Mouse (Mus musculus) embryonic stem cell, embryonic (primary cell): ENCODE results near the gene Lsm14a.

ENCODE experiments used
- CTCF ChIA-PET, 4 experiments: fragments of 300-600 bp in 2 of 4; fragments of 350-600 bp in 2 of 4; sonication (Branson Sonifier 250); formaldehyde crosslinking; loops; one replicate each; lab custom pipeline; 2022; ENCODE audit warnings: inconsistent platforms in 2 of 4; lab: Charles Lee
- POLR2A ChIA-PET, 4 experiments: fragments of 300-600 bp in 2 of 4; fragments of 350-600 bp in 2 of 4; sonication (Branson Sonifier 250); formaldehyde crosslinking; loops; one replicate each; lab custom pipeline; 2022; ENCODE audit warnings: antibody characterized with exemption in 4 of 4, inconsistent platforms in 1 of 4; lab: Charles Lee

Lsm14a gene

DNA sequence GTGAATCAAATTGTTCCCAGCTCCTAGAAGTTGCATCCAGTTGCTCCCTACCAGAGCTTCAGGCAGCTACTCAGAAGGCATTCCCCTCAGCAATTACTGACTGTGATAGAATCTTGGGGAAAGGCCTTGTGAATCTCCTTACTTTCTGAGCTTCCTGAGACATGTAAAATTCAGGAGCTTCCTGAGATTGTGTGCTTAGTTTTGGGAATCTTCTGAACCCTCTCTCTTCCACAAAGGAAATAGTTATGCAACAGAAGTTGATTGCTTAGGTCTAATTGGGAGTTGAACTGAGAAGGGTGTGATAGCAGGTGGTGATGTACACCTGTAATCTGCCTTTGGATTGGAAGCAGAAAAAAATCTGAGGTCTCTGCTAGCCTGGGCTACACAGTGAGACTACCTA is at the start of gene Lsm14a:
TSS of gene Lsm14a (minus strand) at position 101 of the 400 bp plus-strand sequence.
- ChIA-PET CTCF (interaction anchor here in 2 of 4 experiments (0.9 to 1.2 kb wide), 2 partner anchors 17 to 19 kb away, joined by 3 read pairs; no protein-coding TSS in a partner anchor), POLR2A (interaction anchor here in 1 of 4 experiments (1.0 to 1.4 kb wide), 2 partner anchors 10 to 13 kb away, joined by 3 to 5 read pairs; no protein-coding TSS in a partner anchor)

DNA sequence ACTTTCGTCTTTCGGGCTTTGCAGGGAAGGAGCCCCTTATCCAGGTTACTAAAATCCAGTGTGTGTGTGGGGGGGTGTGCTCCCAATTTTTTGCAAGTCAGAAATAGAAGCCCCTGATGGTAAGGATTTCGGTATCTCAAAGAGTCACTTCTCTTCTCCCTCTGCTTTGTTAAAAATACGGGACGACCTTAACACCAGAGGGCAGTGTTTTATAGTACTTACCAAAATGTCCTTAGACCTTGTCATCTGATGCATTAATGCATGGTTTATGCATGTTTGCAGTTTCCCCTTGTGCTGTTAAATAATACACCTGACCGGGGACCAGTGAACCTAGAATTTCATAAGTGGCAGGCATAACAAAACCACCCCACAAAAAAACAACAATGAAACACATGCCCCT is 45.8 kb upstream of the Lsm14a start:
- ChIA-PET POLR2A (interaction anchor here in 1 of 4 experiments (1.4 kb wide), 1 partner anchor 132 kb away, joined by 3 read pairs; no protein-coding TSS in a partner anchor), CTCF (interaction anchor here in 3 of 4 experiments (0.5 to 2.0 kb wide), 9 partner anchors 11 to 231 kb away, joined by 3 to 7 read pairs (median 3); no protein-coding TSS in a partner anchor)

DNA sequence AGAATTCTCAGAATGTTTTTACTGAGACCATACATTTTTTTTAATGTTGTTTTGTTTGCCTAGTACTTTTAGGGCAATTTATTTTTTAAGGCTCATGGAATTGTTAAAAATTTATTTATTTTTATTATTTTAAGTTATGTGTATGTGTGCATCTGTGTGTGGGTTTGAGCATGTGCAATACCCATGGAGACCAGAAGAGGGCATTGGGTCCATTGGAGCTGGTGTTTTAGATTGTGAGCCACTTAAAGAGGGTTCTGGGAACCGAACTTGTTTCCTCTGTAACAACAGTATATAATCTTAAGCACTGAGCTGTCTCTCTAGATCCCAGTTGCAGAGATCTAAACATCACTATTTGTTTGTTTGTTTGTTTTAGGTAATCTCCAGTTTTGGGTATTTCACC is 40.5 kb upstream of the Lsm14a start:
- CTCF ChIA-PET = interaction anchor here (0.6 to 1.4 kb wide), 14 partner anchors 8 to 592 kb away, joined by 3 to 5 read pairs (median 3); no protein-coding TSS in a partner anchor
- POLR2A ChIA-PET = no interaction called here

DNA sequence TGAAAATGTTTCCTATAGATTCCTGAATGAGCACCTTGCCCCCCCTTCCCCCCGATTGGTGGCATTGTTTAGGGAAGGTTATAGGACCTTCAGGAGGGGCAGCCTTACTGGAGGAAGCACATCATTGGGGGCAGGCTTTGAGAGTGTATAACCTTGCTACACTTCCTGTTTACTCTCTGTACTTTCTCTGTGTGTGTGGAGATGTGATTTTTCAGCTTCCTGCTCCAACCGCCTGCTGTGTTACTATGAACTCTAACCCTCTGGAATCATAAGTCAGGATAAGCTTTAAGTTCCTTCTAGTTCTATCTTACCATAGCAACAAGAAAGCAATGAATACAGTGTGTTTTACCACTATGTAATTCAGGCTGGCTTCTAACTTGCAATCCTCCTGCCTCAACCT is 28.1 kb upstream of the Lsm14a start:
- ChIA-PET POLR2A (interaction anchor here in 2 of 4 experiments (0.6 to 1.1 kb wide), 3 partner anchors 12 to 514 kb away, joined by 3 read pairs; no protein-coding TSS in a partner anchor), CTCF (interaction anchor here in 1 of 4 experiments (1.2 kb wide), 1 partner anchor 17 kb away, joined by 3 read pairs; no protein-coding TSS in a partner anchor)

DNA sequence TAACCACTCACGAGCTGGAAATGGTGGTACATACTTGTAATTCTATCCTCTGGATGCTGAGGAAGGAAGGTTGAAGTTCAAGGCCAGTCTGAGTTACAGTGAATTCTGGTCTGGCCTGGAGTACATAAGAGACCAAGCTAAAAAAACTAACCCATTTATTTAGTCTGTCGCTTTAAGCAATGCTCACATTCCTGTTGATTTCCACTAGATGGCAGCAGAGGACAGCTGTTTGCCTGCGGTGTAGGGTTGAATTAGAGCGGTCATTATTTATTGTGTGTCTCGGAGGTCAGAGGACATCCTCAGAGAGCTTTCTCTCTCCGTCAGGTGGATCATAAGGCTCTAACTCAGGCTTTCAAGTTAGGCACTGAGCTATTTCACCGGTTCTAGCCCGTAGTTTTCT is 14.4 kb upstream of the Lsm14a start:
- ChIA-PET POLR2A (interaction anchor here (0.6 to 3.4 kb wide), 14 partner anchors 17 to 314 kb away, joined by 3 to 16 read pairs (median 4); no protein-coding TSS in a partner anchor), CTCF (interaction anchor here (0.5 to 4.2 kb wide), 74 partner anchors 12 to 777 kb away, joined by 3 to 29 read pairs (median 4); no protein-coding TSS in a partner anchor)

DNA sequence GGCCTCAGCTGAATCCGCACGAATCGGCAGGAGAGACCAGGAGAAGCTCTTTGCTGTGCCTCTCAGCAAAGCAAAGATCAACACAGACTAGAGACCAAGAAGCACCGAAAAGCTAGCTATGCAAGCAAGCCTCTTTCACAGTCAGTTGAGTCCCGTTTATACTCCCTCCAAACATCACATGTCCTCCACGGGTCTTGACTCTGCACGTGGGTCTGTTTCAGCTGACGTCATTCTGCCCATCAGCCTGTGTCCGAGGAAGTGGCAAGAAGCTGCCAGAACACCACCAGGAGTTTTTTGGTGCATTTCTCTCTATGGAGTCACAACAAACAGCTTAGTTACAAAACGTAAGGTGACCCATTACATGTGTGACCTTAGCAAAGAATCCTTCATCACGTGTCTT is 10.8 kb upstream of the Lsm14a start:
- ChIA-PET POLR2A (interaction anchor here in 3 of 4 experiments (0.6 to 1.9 kb wide), 15 partner anchors 10 to 318 kb away, joined by 3 to 21 read pairs (median 3); partner anchors contain the start of gene Lsm14a (in 1 of the 3)), CTCF (interaction anchor here in 3 of 4 experiments (0.5 to 1.0 kb wide), 6 partner anchors 266 to 644 kb away, joined by 3 to 4 read pairs (median 3); no protein-coding TSS in a partner anchor)

DNA sequence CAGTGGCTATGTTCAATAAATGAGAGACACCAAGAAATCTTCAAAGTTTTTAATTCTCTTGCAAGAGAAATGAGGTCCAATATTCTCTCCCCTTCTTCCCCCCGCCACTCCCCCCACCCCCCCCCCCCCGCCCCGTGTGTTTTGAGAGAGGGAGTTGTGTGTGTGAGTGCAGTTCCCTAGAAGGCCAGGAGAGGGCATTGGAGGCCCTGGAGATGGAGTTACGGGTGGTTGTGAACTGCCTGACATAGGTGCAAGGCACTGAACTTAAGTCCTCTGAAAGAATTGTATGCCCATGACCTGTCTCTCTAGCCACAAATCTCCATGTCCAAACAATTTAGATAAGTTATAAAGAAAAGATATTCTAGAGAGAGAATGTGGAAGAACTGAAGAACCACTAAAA is 7.0 kb upstream of the Lsm14a start:
- CTCF ChIA-PET = interaction anchor here in 1 of 4 experiments (0.6 kb wide), 1 partner anchor 225 kb away, joined by 6 read pairs; no protein-coding TSS in a partner anchor
- POLR2A ChIA-PET = interaction anchor here in 3 of 4 experiments (1.0 to 2.1 kb wide), 3 partner anchors 9 to 10 kb away, joined by 3 to 13 read pairs (median 4); no protein-coding TSS in a partner anchor

DNA sequence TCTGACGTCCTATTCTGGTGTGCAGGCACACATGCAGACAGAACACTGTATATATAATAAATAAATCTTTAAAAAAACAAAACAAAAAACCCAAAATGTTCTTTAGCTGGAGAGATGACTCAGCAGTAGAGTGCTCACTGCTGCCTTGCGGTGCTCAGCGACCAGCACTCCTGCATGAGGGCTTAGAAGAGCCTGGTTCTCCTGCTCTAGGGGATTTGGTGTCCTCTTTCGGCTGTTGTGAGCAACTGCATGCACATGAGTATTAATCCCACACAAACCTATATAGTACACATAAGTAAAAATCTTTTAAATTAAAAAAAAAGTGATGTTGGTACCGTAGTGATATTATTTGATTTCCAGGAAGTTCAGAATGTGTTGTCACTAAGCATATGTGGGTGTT is 5.7 kb upstream of the Lsm14a start:
- POLR2A ChIA-PET = interaction anchor here in 1 of 4 experiments (1.4 kb wide), 1 partner anchor 9 kb away, joined by 3 read pairs; no protein-coding TSS in a partner anchor
- CTCF ChIA-PET = no interaction called here

DNA sequence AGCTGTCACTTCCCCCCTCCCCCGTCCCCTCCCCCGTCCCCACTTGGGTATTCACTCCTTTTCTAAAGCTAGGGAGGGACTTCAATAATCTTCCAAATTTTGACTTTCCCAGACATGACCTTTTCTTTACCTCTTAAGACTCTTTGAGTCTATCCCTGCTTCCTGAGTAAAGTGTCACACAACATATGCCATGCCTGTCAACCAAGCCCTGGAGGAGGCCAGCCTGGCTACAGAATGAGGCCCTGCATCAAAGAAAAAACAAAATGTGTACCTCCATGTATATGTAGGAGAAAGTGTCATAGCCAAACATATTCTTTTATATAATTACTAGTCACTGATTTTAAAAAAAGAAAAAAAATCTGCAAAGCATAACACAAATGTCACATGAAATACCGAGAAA is 3.7 kb upstream of the Lsm14a start:
- ChIA-PET CTCF (no interaction called here), POLR2A (no interaction called here)

DNA sequence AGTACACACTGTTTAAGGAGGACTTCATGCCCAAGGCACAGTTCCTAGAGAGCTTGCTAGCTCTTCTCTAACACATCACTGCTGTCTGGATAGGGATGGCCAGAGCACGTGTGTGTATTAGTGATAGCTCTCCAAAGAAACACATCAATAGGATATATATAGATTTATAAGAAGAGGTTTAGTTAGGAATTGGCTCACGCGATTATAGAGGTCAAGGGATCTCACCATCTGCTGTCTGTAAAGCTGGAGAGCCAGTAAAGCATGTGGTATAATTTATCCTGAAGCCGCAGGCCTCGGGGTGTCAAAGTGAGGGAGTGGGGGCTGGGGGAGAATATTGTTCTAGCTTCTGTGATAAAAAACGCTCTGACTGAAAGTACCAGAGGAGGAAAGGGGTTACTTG is 2.6 kb upstream of the Lsm14a start:
- POLR2A ChIA-PET = interaction anchor here in 1 of 4 experiments (1.9 kb wide), 1 partner anchor 19 kb away, joined by 5 read pairs; no protein-coding TSS in a partner anchor
- CTCF ChIA-PET = interaction anchor here in 2 of 4 experiments (1.6 kb wide), 2 partner anchors 12 kb away, joined by 4 to 5 read pairs; no protein-coding TSS in a partner anchor

DNA sequence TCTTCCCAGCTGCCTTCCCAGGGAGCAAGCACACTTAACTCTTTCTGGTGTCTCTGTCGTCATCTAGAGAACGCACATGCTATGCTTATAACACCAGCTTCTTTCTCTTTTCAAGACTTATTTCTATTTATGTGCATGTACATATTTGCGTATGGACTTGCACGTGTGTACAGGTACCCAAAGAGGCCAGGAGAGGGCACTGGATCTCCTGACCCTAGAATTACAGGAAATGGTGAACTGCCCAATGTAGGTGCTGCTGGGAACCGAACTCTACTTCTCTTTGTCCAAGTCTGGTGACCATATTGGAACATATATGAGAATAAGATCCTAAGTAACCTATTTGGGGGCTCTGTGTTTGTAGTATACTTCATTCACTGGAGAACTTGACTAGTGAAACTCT is 1.5 kb upstream of the Lsm14a start:
- POLR2A ChIA-PET = interaction anchor here in 1 of 4 experiments (0.7 to 1.9 kb wide), 3 partner anchors 9 to 18 kb away, joined by 3 to 5 read pairs (median 5); no protein-coding TSS in a partner anchor
- CTCF ChIA-PET = interaction anchor here in 3 of 4 experiments (0.6 to 1.6 kb wide), 4 partner anchors 13 to 176 kb away, joined by 3 to 6 read pairs (median 4); no protein-coding TSS in a partner anchor

DNA sequence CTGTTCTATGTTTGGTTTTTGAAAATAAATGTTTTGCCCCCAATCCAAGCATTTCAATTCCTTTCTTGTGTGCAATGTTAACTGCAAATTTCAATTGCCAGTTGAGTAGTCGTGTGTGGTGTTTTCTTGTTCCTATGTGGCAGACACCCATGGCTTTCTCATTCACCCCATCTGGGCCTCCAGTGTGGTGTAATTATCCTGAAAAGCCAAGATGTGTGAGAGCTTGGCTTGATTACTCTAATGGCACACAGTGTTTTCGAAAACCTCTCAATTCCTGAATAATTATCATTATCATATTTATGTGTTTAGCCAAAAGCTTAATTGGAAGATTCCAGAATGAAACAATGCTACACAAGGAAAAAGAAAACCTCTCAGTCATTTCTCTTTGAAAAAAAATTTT is 976 bp upstream of the Lsm14a start:
- POLR2A ChIA-PET = interaction anchor here in 2 of 4 experiments (0.6 to 1.9 kb wide), 4 partner anchors 10 to 93 kb away, joined by 3 to 8 read pairs (median 5); no protein-coding TSS in a partner anchor
- CTCF ChIA-PET = interaction anchor here in 2 of 4 experiments (0.6 to 0.9 kb wide), 4 partner anchors 18 to 579 kb away, joined by 3 to 5 read pairs (median 4); no protein-coding TSS in a partner anchor

DNA sequence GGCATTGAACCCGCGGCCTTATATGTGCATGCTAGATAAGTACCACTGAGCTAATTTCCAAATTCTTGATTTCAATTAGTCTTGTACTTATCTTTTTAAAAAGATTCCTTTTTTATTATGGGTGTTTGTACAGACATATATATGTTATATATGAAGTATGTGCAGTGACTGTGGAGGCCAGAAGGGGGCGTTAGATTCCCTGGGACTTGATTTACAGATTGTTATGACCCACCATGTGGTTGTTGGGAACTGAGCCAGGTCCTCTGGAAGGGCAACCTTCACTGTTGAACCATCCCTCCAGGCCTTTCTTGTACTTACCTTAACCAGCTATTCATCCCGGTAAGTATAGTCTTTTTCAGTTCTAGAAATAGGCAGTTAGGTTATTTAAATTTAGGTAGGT is 780 bp downstream of the Lsm14a start:
- ChIA-PET CTCF (interaction anchor here in 1 of 4 experiments (0.6 to 1.2 kb wide), 2 partner anchors 20 to 25 kb away, joined by 3 to 5 read pairs; no protein-coding TSS in a partner anchor), POLR2A (interaction anchor here in 3 of 4 experiments (0.6 to 5.9 kb wide), 7 partner anchors 11 to 331 kb away, joined by 3 to 84 read pairs (median 4); no protein-coding TSS in a partner anchor)

DNA sequence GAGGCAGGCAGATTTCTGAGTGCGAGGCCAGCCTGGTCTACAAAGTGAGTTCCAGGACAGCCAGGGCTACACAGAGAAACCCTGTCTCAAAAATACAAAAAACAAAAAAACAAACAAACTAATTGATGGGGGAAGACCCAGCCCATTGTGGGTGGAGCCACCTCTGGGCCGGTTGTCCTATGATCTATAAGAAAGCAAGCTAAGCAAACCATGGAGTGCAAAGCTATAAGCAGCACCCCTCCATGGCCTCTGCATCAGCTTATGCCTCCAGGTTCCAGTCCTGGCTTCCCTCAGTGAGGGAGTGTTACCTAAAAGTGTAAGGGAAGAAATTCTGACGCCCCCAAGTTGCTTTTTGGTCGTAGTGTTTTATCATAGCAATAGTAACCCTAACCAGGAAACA is 1.4 kb downstream of the Lsm14a start:
- CTCF ChIA-PET = interaction anchor here in 1 of 4 experiments (0.6 kb wide), 1 partner anchor 24 kb away, joined by 5 read pairs; no protein-coding TSS in a partner anchor

DNA sequence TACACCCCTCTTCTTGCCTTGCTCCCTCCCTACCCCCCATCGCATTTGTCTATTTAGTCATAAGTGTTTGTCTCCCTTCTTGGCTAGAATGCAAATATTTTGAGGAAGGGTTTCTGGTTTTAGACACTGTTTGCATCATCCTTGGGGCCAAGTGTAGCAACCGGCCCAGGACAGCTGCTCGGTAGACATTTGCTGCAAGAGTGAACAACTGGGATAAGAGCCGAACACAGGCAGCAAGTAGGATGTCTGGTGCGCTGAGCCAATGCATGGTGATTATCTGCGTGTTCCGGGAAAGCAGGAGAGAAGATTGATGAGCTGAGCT is 2.3 kb downstream of the Lsm14a start:
- ChIA-PET POLR2A (interaction anchor here in 3 of 4 experiments (0.5 to 5.9 kb wide), 35 partner anchors 10 to 347 kb away, joined by 3 to 84 read pairs (median 6); partner anchors contain the start of gene Gpi1 (in 1 of the 3)), CTCF (interaction anchor here in 2 of 4 experiments (1.8 to 1.9 kb wide), 2 partner anchors 17 kb away, joined by 5 to 10 read pairs; no protein-coding TSS in a partner anchor)

More for the DNA sequence above, 1.4 kb downstream of the Lsm14a start:
- POLR2A ChIA-PET = interaction anchor here in 3 of 4 experiments (0.6 to 5.9 kb wide), 5 partner anchors 13 to 279 kb away, joined by 3 to 84 read pairs (median 14); no protein-coding TSS in a partner anchor

DNA sequence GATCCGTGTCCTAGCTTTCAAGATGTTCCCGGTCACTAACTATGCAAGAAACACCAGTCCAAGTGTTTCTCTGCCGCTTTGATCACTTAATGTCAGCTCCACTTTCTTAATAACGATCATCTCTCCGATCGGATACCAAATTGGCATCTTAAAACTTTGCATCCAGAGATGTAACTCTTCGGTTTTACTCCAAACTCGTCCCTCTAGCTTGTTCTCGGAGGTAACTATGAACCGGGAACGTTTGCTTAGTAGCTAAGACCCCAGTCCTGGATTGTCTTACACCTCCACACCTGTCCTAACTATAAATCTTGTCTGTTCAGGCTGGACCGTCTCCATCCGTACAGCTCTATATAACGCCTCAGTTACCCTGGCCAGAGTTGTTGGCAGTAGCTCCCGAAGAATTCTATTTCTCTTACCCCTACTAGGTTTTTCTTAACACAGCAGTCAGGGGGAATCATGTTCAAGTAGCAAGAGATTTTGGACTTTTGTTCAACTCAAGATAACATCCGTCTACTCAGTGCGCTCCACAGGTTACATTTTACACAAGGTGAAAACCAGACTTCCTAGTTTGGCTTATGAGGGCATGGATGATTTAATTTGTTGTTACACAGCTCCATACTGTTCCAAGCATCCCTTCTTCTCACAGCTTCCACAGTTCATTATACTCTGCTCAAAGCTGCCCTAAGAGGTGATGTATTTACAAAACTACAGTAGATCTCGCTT is 2.8 kb downstream of the Lsm14a start:
- POLR2A ChIA-PET = interaction anchor here (0.5 to 5.9 kb wide), 97 partner anchors 10 to 356 kb away, joined by 3 to 84 read pairs (median 4); partner anchors contain the start of genes Gpi1 (in 1 of the 4) and Pdcd2l (in 1 of the 4)

DNA sequence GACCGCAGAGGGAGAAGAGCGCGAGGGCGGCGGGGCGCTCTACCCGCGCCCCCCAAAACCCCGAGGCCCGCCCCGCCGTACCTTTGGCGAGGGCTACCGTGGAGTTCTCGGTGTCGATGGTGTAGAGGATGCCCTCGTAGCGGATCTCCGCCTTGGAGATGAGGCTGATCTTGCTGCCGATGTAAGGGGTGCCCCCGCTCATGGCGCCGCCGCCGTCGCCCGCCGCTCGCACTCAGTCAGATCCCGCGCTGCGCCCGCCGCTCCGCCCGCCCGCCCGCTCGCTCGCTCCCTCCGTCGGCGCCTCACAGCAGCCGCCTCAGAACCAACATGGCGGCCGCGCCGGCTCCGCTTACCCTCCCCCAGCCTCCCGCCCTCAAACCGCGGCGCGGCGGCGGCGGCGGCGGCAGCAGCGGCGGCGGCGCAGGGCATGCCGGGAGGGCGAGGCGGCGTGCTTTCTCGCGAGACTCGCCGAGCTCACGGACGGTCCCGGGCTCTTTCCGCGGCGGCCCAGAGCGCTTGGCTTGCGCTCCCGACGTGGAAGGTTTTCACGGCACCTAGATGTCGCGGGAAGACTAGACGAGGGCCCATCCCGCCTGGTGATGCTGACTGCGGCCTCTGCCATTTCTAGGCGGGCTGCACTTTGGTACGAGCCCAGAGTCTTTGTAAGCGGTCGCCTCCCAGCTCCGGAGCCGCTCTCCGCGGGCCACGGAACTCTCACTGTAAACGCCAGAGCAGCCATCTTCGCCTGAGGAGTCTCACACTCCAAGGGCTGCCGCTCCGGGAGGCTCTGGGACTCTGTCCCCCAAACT is 3.6 kb downstream of the Lsm14a start:
- ChIA-PET CTCF (interaction anchor here in 2 of 4 experiments (0.8 to 1.9 kb wide), 3 partner anchors 18 to 284 kb away, joined by 4 to 10 read pairs (median 5); no protein-coding TSS in a partner anchor), POLR2A (interaction anchor here (0.6 to 5.9 kb wide), 107 partner anchors 9 to 357 kb away, joined by 3 to 84 read pairs (median 4); partner anchors contain the start of genes 4931406P16Rik (in 1 of the 4), Gpi1 (in 1 of the 4), Pdcd2l (in 1 of the 4) and Uba2 (in 1 of the 4))

More for the DNA sequence above, 2.8 kb downstream of the Lsm14a start:
- CTCF ChIA-PET = interaction anchor here in 2 of 4 experiments (1.8 to 1.9 kb wide), 2 partner anchors 17 kb away, joined by 5 to 10 read pairs; no protein-coding TSS in a partner anchor
